Mouse (Mus musculus) hindbrain, embryonic 12.5 days (tissue): ENCODE measurements at regions not wholly inside any gene's neighbourhood (a gene's known extent, or its start where the extent isn't known, plus 50 kb on each side); places are given as distances from the start of the nearest gene placed in this dataset.

Source experiments
- ATAC-seq: fragments of 200-750 bp; cut with Nextera tagmentation; 2 replicates; pipeline ENCODE4 v1.8.0; 2017; ENCODE audit warnings: moderate TSS enrichment; ENCODE audit not compliant: low FRiP score
- H3K27ac ChIP-seq: fragments of 300-500 bp; sonication (generic); 2 replicates; pipeline ENCODE4 v1.5.1; 2016; ENCODE audit warnings: mild to moderate bottlenecking
- H3K27me3 ChIP-seq: fragments of 300-500 bp; sonication (generic); 2 replicates; pipeline ENCODE4 v1.6.1; 2016; ENCODE audit warnings: mild to moderate bottlenecking
- H3K36me3 ChIP-seq: fragments of 300-500 bp; sonication (generic); 2 replicates; pipeline ENCODE4 v1.6.1; 2016; ENCODE audit warnings: mild to moderate bottlenecking
- H3K4me1 ChIP-seq: fragments of 300-500 bp; sonication (generic); 2 replicates; pipeline ENCODE4 v1.6.1; 2016
- H3K4me2 ChIP-seq: fragments of 300-500 bp; sonication (generic); replicated peaks from 2 replicates; pipeline ENCODE4 v1.6.1; 2016; ENCODE audit warnings: mild to moderate bottlenecking
- H3K4me3 ChIP-seq: fragments of 300-500 bp; sonication (generic); 2 replicates; pipeline ENCODE4 v1.5.1; 2016; ENCODE audit warnings: mild to moderate bottlenecking
- H3K9ac ChIP-seq: fragments of 300-500 bp; sonication (generic); 2 replicates; pipeline ENCODE4 v1.6.1; 2016; ENCODE audit warnings: mild to moderate bottlenecking, moderate library complexity
- H3K9me3 ChIP-seq: fragments of 300-500 bp; sonication (generic); replicated peaks from 2 replicates; pipeline ENCODE4 v1.6.1; 2016; ENCODE audit warnings: mild to moderate bottlenecking
- WGBS: fragments of 180-500 bp; shearing (Covaris S2); methylation state at CpG from one replicate; pipeline ENCODE4 v1.1.7; 2016; 5-methylcytosine and 5-hydroxymethylcytosine counted together

GRCm38 (mm10) chr13:5766394-5766793 is 94.9 kb upstream of the Klf6 start:
- ATAC-seq = no peak
- Histone ChIP-seq H3K4me1 (no peaks in the 10 kb centered on the region), H3K9ac (no peak overlapping the region), H3K9me3 (no peaks in the 10 kb centered on the region), H3K27me3 (no peaks in the 10 kb centered on the region), H3K27ac (no peak overlapping the region), H3K4me2 (no peak overlapping the region), H3K36me3 (no peaks in the 10 kb centered on the region), H3K4me3 (no peak overlapping the region)
- WGBS = 81% methylated on average over 6 of the region's 6 CpGs

- Histone ChIP-seq H3K9me3 (no peaks in the 10 kb centered on the region), H3K9ac (no peak overlapping the region), H3K4me2 (no peak overlapping the region), H3K4me1 (no peaks in the 10 kb centered on the region), H3K4me3 (no peak overlapping the region), H3K36me3 (no peaks in the 10 kb centered on the region), H3K27ac (no peak overlapping the region), H3K27me3 (no peaks in the 10 kb centered on the region)
- ATAC-seq = no peak
- WGBS = 91% methylated on average over 1 of the region's 1 CpGs
These were observed 94.1 kb upstream of the Klf6 start for GRCm38 (mm10) chr13:5767202-5767601.

- no peaks in the 10 kb centered on the region for H3K27me3 ChIP-seq
- H3K9ac ChIP-seq = no peak overlapping the region
- ATAC-seq = no peak
- H3K4me3 ChIP-seq = no peak overlapping the region
- H3K4me1 ChIP-seq = no peaks in the 10 kb centered on the region
- H3K9me3 ChIP-seq = no peaks in the 10 kb centered on the region
- no peak overlapping the region for H3K4me2 ChIP-seq
- H3K27ac ChIP-seq = no peak overlapping the region
- H3K36me3 ChIP-seq = no peaks in the 10 kb centered on the region
- WGBS = 85% methylated on average over 2 of the region's 2 CpGs
These were observed 92.6 kb upstream of the Klf6 start for GRCm38 (mm10) chr13:5768699-5769098.

GRCm38 (mm10) chr13:5769283-5770260 is 91.7 kb upstream of the Klf6 start:
- Histone ChIP-seq H3K4me3 (no peak overlapping the region), H3K9ac (no peak overlapping the region), H3K4me2 (no peak overlapping the region), H3K9me3 (no peaks in the 10 kb centered on the region), H3K4me1 (no peaks in the 10 kb centered on the region), H3K36me3 (no peaks in the 10 kb centered on the region), H3K27me3 (no peaks in the 10 kb centered on the region), H3K27ac (no peak overlapping the region)
- 84% methylated on average over 7 of the region's 7 CpGs for whole genome bisulfite sequencing
- ATAC-seq = no peak

- WGBS = 94% methylated on average over 3 of the region's 3 CpGs
- Histone ChIP-seq H3K27me3 (no peaks in the 10 kb centered on the region), H3K4me3 (no peak overlapping the region), H3K4me1 (no peaks in the 10 kb centered on the region), H3K4me2 (no peak overlapping the region), H3K9ac (no peak overlapping the region), H3K27ac (no peak overlapping the region), H3K36me3 (no peaks in the 10 kb centered on the region), H3K9me3 (no peaks in the 10 kb centered on the region)
- ATAC-seq = no peak
These were observed 87.5 kb upstream of the Klf6 start for GRCm38 (mm10) chr13:5773811-5774210.

GRCm38 (mm10) chr13:5778443-5779171 is 82.7 kb upstream of the Klf6 start:
- WGBS = 73% methylated on average over 5 of the region's 5 CpGs
- no peak overlapping the region for H3K4me3 ChIP-seq
- no peaks in the 10 kb centered on the region for H3K36me3 ChIP-seq
- no peak overlapping the region for H3K9ac ChIP-seq
- no peaks in the 10 kb centered on the region for H3K9me3 ChIP-seq
- H3K4me1 ChIP-seq = no peaks in the 10 kb centered on the region
- no peaks in the 10 kb centered on the region for H3K27me3 ChIP-seq
- no peak overlapping the region for H3K4me2 ChIP-seq
- no peak for ATAC-seq
- H3K27ac ChIP-seq = no peak overlapping the region

GRCm38 (mm10) chr13:5779410-5779809 is 81.9 kb upstream of the Klf6 start:
- no peak overlapping the region for H3K4me3 ChIP-seq
- H3K27ac ChIP-seq = no peak overlapping the region
- WGBS = 47% methylated on average over 4 of the region's 4 CpGs
- H3K4me1 ChIP-seq = no peaks in the 10 kb centered on the region
- ATAC-seq = no peak
- H3K4me2 ChIP-seq = no peak overlapping the region
- H3K27me3 ChIP-seq = no peaks in the 10 kb centered on the region
- H3K9ac ChIP-seq = no peak overlapping the region
- H3K9me3 ChIP-seq = no peaks in the 10 kb centered on the region
- no peaks in the 10 kb centered on the region for H3K36me3 ChIP-seq

GRCm38 (mm10) chr13:5782540-5782939 is 78.7 kb upstream of the Klf6 start:
- H3K9ac ChIP-seq = no peak overlapping the region
- 90% methylated on average over 1 of the region's 1 CpGs for WGBS
- no peak overlapping the region for H3K27ac ChIP-seq
- no peak for ATAC-seq
- H3K27me3 ChIP-seq = no peaks in the 10 kb centered on the region
- no peak overlapping the region for H3K4me2 ChIP-seq
- no peaks in the 10 kb centered on the region for H3K9me3 ChIP-seq
- H3K4me1 ChIP-seq = no peaks in the 10 kb centered on the region
- no peaks in the 10 kb centered on the region for H3K36me3 ChIP-seq
- no peak overlapping the region for H3K4me3 ChIP-seq

GRCm38 (mm10) chr13:5787114-5787513 is 74.2 kb upstream of the Klf6 start:
- Histone ChIP-seq H3K36me3 (no peaks in the 10 kb centered on the region), H3K4me1 (no peaks in the 10 kb centered on the region), H3K4me2 (no peak overlapping the region), H3K9ac (no peak overlapping the region), H3K4me3 (no peak overlapping the region), H3K27ac (no peak overlapping the region), H3K27me3 (no peaks in the 10 kb centered on the region), H3K9me3 (no peaks in the 10 kb centered on the region)
- no peak for ATAC-seq

GRCm38 (mm10) chr13:5789302-5789701 is 72.0 kb upstream of the Klf6 start:
- Histone ChIP-seq H3K27me3 (no peaks in the 10 kb centered on the region), H3K27ac (no peak overlapping the region), H3K36me3 (no peaks in the 10 kb centered on the region), H3K4me2 (no peak overlapping the region), H3K4me1 (no peaks in the 10 kb centered on the region), H3K4me3 (no peak overlapping the region), H3K9ac (no peak overlapping the region), H3K9me3 (no peaks in the 10 kb centered on the region)
- no peak for ATAC-seq
- 96% methylated on average over 3 of the region's 3 CpGs for WGBS

- H3K9ac ChIP-seq = no peak overlapping the region
- no peaks in the 10 kb centered on the region for H3K36me3 ChIP-seq
- no peak overlapping the region for H3K4me2 ChIP-seq
- no peak overlapping the region for H3K4me3 ChIP-seq
- ATAC-seq = no peak
- 54% methylated on average over 7 of the region's 7 CpGs for WGBS
- no peaks in the 10 kb centered on the region for H3K27me3 ChIP-seq
- 0 out of 2 replicates have a peak, but pooled peaks cover 2% of the 10 kb centered on the region for H3K4me1 ChIP-seq
- H3K27ac ChIP-seq = no peak overlapping the region
- no peaks in the 10 kb centered on the region for H3K9me3 ChIP-seq
These were observed 59.2 kb upstream of the Klf6 start for GRCm38 (mm10) chr13:5802079-5802478.

- Histone ChIP-seq H3K27me3 (no peaks in the 10 kb centered on the region), H3K4me2 (no peak overlapping the region), H3K36me3 (no peaks in the 10 kb centered on the region), H3K9me3 (no peaks in the 10 kb centered on the region), H3K27ac (no peak overlapping the region), H3K9ac (no peak overlapping the region), H3K4me1 (no peaks in the 10 kb centered on the region), H3K4me3 (no peak overlapping the region)
- WGBS = 46% methylated on average over 14 of the region's 14 CpGs
- no peak for ATAC-seq
These were observed 58.5 kb upstream of the Klf6 start for GRCm38 (mm10) chr13:5802826-5803225.
